Mouse (Mus musculus): ENCODE measurements at regions not wholly inside any gene's neighbourhood (a gene's known extent, or its start where the extent isn't known, plus 50 kb on each side); places are given as distances from the start of the nearest gene placed in this dataset.
"Not testable (repeated sequence)": the region's sequence is repeated elsewhere in the genome, so short reads cannot be mapped to it uniquely, and the experiment has no call there.

- no peak for DNase-seq
These were observed 119.9 kb downstream of the Plod2 start for GRCm38 (mm10) chr9:92661938-92662337.

- DNase-seq: no peak
These were observed 125.4 kb downstream of the Plod2 start for GRCm38 (mm10) chr9:92667361-92667881.

- no peak for DNase-seq
These were observed 129.9 kb downstream of the Plod2 start for GRCm38 (mm10) chr9:92671966-92672365.

DNA sequence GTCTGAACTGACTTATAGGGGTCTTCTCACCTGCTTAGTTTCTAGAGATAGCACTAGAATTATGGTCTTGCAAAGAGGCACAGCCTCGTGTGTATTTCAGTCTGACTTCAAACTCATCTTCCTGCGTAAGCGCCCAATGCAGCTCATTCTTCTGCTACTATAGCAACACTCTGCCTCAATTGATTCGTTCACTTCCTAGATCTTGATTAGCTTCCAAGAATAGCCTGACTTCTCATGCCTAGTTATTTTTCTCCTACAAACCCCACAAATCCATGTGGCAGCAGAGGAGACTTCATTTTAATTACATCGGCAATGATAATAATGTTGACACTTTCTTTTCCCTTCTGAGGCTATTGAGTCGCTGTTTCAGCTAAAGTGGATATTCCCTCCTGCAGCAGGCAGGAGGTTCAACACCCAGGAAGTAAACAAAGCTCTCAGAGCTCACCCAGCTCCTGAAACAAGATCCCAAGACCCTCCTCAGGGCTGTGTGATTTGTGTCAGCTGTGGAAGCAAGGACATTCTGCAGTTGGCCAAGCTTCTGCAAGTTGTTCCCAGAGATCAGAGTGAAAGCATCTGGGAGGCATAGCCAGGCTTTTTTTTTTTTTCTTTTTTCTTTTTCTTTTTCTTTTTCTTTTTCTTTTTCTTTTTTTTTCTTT lies 152.5 kb downstream of the Plod2 start:
- DNase-seq: no peak

DNA sequence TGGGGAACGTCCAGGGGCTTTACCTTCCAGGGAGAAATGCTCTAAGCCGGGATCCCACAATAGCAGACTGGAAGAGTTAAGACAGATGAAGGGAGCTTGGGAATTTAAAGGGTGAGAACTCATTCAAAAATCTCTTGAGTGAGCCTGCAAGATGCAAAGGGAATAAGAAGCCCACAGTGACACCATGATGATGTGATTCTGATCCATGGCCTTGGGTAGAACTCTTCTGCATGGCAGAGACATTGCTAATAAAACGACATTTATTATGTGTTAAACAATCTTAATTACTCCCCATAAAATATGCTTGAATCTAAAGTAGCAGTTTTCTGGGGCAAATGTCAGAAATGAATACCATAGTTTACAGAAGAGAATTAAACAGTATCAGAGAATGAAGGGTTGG lies 155.9 kb downstream of the Plod2 start:
- DNase-seq: no peak

DNA sequence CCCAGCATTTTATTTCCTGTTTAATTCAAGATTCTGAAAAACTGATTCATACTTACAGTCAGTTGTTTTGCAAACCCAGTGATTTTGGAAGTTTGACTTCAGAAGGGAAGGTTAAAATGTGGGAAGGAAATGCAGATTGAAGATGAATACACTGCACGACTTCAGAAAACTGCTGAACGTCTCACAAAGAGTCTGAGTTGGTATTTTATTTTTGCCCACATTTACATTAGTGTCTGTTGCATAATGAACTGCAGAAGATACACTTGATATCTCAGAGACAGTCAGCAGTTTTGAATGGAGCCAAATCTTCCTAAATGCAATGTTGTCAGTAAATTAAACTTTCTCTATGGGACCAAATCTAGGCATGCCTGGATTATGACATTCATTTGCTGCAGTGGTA lies 162.7 kb downstream of the Plod2 start:
- DNase-seq: no peak

- no peak for DNase-seq
These were observed 165.0 kb downstream of the Plod2 start for GRCm38 (mm10) chr9:92707011-92707410.

DNA sequence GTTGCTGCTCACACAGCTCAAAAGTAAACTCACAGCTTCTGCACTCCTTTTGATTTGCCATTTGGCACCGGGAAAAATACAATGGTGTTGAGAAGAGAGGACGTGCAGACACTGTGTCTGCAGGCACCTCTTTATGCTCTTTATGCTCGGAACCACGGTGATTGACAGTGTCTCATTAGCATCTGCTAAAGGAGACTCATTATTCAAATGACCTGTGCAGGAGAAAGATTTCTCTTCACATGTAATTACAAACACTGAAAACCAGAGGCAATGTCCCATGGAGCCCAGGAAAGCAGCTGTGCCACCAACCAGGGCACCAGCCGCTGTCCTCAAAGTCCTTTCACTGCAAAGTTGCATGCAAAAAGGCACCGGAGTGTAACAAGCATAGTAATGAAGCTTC lies 175.2 kb downstream of the Plod2 start:
- DNase-seq: no peak

DNA sequence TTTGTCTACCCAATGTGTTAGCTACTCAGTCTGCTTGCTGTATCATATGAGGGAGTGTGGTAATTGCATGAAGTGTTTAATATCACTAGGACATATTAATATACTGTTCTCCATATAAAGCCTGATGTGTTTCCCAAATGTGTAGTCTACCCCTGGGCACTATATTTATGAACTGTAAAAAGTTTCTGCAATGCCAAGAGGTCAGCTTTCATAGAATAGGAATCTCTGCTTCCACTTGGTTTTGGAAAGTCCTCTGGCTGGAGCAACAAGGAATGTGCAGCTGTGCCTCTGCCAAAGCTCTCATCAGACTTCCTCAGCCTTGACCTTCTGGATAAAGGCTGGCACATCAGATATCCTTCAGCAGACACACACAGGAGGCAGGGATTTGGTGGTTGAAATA lies 176.3 kb downstream of the Plod2 start:
- no peak for DNase-seq

DNA sequence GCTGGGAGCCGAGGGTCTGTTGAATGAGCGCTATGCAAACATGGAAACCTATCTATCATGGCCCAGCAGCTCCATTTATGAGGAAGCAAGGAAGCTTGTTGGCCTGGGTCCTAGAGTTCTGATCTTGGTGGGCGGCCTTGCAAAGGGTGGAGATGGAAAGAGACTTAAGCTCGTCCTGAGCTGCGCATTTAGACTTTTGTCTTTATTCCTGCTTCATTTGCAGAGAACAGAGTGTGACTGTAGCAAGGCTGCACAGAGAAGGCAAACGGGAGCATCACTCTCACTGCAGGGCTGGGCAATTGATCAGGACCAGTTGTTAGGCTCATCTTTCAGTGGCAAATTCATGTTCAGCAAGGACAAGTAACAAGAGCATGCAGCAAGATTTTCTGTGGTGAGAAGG lies 177.2 kb downstream of the Plod2 start:
- DNase-seq: no peak

- DNase-seq: no peak
These were observed 186.8 kb downstream of the Plod2 start for GRCm38 (mm10) chr9:92728864-92729263.

DNA sequence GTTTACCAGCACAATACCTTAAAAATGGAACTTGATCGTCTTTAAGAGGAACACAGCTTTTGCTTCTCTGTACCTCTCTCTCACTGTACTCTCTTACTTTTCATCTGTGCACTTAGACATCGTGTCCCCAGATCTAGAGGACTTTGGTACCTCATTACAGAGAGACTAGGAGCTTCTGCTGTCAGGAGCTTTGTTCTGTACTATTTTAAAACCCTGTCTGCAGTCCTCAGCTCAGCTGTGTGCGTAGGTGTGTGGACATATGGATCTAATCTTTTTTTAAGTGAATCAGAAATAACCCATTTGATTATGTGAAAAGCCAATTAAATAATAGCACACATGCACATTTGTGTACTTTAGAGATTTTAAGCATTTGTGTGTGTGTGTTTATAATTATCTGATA lies 189.4 kb downstream of the Plod2 start:
- no peak for DNase-seq

DNA sequence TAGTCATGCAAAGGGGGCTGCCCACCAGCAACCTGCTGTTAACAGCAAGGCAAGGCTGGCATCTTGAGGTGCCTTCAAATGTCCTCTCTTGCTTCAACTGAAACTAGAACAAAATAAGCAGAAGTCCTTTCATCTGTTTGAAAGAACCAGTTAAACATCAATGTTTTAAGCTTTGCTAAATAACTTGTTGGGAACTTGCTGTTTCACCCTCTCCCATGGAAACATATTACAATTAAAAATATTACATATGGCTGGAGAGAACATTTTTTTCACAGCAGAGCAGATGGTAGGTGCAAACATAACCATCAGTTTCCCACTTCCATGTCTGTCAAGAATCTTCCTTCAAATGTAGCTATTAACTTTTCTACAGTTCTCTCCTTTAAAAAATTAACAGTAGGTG lies 225.5 kb downstream of the Plod2 start:
- DNase-seq: no peak

DNA sequence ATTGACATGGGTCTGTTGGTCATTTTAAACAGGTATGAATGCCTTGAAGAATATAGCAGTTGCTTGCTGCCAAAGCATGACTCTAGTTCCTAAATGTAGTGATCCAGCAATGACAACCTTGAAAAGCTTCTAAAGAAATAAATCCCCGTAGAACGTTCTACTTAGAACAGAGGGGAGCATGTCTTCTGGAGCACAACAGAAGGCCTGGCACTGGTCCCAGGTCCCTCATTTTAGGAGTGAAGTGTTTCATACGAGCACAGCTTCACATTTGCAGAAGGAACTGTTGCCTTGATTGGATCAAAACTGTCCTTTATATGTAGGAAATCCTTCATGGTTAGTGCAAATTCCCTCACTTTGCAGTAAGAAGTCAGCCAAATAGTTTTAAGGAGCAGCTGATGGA lies 226.4 kb downstream of the Plod2 start:
- no peak for DNase-seq

GRCm38 (mm10) chr9:92769528-92769927 lies 227.5 kb downstream of the Plod2 start:
- no peak for DNase-seq

- no peak for DNase-seq
These were observed 229.0 kb downstream of the Plod2 start for GRCm38 (mm10) chr9:92771002-92771401.

GRCm38 (mm10) chr9:92771716-92772115 lies 229.7 kb downstream of the Plod2 start:
- no peak for DNase-seq

- DNase-seq: no peak
These were observed 241.0 kb downstream of the Plod2 start for GRCm38 (mm10) chr9:92782922-92783454.

GRCm38 (mm10) chr9:92799695-92800094 lies 257.7 kb downstream of the Plod2 start:
- DNase-seq: no peak

DNA sequence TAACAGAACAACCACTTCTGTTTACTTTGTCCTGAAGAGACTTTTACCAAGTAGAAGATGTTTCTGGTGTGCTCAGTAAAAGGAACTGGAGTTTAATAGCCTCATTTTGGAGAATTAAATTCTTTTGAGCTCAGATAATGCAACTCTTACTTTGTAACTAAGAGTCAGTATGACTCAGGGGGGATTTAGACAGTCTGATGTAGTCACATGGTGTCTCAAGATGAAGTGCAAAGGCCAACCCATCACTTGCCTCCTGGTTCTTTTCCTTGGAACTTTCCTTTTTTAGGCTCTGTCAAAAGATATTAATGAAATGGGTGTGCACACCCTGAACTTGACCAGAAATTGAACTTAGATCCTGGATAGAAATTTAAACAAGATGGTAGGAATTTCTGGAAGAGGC lies 267.4 kb downstream of the Plod2 start:
- no peak for DNase-seq

DNA sequence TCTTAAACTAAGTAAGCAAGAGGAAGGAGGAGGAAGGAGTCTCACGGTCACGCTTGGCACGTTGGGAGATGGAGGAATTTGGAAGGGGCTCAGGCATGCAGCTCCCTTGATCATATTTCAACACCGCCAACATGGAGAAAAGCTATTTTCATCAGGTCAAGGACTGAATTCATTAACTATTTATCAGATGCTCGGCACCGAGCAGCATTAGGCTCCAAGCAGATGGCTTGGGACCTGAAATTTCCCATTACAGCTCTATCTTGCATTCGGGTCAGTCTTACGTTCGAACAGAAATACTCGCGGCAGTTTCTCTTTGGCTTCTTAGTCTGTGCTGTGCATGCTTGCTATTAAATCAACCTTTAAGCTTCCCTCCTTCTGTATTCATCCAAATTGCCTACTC lies 278.7 kb downstream of the Plod2 start:
- no peak for DNase-seq

DNA sequence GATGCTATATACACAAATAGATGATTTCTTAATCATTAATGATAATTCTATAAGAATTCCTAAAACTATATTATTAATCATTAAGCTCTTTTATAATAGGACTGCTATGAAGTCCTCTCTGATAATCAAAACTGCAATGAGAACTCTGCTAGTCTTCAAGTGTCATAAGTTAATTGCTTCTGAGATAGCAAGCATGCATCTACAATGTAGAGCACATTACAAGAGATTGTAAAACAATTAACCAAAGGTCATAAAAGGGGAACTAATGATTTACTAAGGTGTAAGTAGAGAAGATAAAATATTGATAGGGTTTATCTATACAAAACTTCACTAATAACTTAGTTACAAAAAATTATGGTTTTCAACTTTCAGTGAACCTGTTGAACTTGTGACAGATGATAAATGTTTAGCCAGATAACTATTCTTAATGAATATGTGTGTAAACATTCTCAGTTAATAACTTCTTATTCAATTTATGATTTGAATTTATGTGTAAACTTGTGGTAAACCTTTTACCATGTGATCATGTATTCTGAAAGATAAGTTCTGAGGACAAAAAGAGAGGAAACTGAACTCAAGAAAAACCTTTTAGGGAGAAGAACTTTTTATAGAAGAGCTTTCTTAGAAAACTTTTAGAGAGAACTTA lies 284.8 kb downstream of the Plod2 start:
- no peak for DNase-seq

DNA sequence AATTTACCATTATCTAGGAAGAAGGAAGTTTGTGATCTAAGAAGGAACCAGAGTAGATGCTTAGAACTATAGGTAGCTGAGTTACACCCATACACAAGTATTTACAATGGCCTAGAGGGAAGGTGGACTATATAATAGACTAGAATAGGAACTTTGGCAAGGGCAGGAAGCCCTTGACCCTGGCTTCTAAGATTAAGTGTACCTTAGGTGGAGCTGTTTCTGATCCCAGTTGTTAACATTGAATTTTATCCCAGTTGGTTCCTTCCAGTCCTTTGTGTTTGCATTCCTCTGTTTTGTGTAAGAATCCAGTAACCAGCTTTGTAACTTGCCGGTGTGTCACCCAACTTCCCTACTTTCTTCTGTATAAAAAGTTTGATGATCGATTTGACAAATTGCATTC lies 294.1 kb downstream of the Plod2 start:
- not testable (repeated sequence) for DNase-seq

DNA sequence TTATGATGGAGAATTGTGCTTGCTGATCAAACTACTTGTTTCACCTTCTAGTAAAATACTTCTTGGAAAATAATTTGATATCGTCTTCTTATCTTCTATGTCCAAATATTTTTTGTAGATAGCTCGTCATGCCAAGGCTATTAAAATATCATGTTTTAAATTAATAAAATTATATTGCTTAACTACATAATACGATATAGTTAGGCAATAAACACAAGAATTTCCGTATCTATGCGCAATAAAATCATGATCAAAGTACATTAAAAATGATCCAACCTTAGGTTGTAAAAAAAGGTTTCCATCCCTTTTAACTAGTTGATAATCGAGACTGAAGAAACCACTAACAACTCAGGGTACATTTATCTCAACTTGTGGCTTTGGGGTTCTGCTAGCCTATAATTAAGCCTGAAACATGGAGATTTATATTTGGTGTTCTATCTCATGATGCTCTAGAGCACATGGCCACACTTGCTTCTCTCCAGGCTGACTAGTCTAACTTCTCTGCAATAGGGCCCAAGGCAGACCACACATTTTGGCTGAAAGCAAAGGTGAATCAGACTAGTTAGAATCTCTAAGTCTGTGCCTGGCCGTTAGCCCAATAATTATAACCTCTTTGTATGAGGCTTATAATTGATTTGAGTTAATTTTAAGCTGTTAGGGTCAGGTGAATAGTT lies 314.5 kb downstream of the Plod2 start:
- DNase-seq: no peak
